Mouse (Mus musculus) cerebellum, adult 2 months (tissue): ENCODE data around the gene Mpped1. TPM values are rescaled to one million over a fixed set of nuclear protein-coding genes. Genes with fewer than 3 reads are reported as not detected.

Experiments
- DNase-seq, 2 experiments: peaks; one replicate each; pipeline ENCODE4 v3.0.0; 2021
- H3K27ac ChIP-seq: fragments of 200-500 bp; 2 replicates; pipeline ENCODE4 v1.5.1; 2012; ENCODE audit warnings: low read length, control low read depth, inconsistent platforms; ENCODE audit not compliant: insufficient read depth
- H3K27me3 ChIP-seq: fragments of 200-500 bp; 2 replicates; pipeline ENCODE4 v1.6.1; 2012; ENCODE audit warnings: inconsistent platforms, mild to moderate bottlenecking, low read length, moderate library complexity; ENCODE audit not compliant: control insufficient read depth, insufficient read depth
- H3K4me1 ChIP-seq: fragments of 200-500 bp; 2 replicates; pipeline ENCODE4 v1.6.1; 2011; ENCODE audit warnings: low read length; ENCODE audit not compliant: control insufficient read depth, insufficient read depth
- H3K4me3 ChIP-seq: fragments of 200-500 bp; replicated peaks from 2 replicates; pipeline ENCODE3; 2011; ENCODE audit warnings: mild to moderate bottlenecking, low read depth, low read length, control low read depth; ENCODE audit not compliant: insufficient read depth
- CTCF ChIP-seq: fragments of 200-500 bp; IDR thresholded peaks from 2 replicates; pipeline ENCODE4 v1.5.1; 2011; ENCODE audit warnings: low read depth, mild to moderate bottlenecking, control low read depth, low read length, moderate library complexity, borderline replicate concordance; ENCODE audit not compliant: insufficient read depth
- POLR2A ChIP-seq: fragments of 200-500 bp; IDR thresholded peaks from 2 replicates; pipeline ENCODE4 v1.6.1; 2011; ENCODE audit warnings: low read length, control low read depth, borderline replicate concordance; ENCODE audit not compliant: insufficient read depth
- WGBS: fragments of 180-500 bp; shearing (Covaris S2); methylation state at CpG from one replicate; pipeline ENCODE4 v1.1.7; 2018; 5-methylcytosine and 5-hydroxymethylcytosine counted together
- polyA plus RNA-seq: library from polyadenylated mRNA; depleted of rRNA; stranded (reverse); fragments of >200 nt; gene quantifications from 2 replicates; pipeline ENCODE4 v1.2.3, GENCODE M21; 2012; rRNA removed

The Mpped1 gene
- polyA plus RNA-seq, 1 experiment: 12.0 TPM

- H3K4me1 ChIP-seq: 0 out of 2 replicates have a peak, but pooled peaks cover 3% of the 10 kb centered on the region
- no peak for DNase-seq
- H3K27me3 ChIP-seq: no peaks in the 10 kb centered on the region
- WGBS: 60% methylated on average over 9 of the region's 9 CpGs
- no peak overlapping the region for H3K27ac ChIP-seq
- TF ChIP-seq POLR2A (no peak), CTCF (no peak)
- H3K4me3 ChIP-seq: no peak overlapping the region
These were observed 116.7 kb downstream of the Mpped1 start for GRCm38 (mm10) chr15:83896011-83896410.

GRCm38 (mm10) chr15:83897286-83897685, 118.0 kb downstream of the Mpped1 start:
- H3K4me3 ChIP-seq: no peak overlapping the region
- no peak for TF ChIP-seq POLR2A
- no peak for TF ChIP-seq CTCF
- no peak overlapping the region for H3K27ac ChIP-seq
- WGBS: 35% methylated on average over 9 of the region's 9 CpGs
- H3K27me3 ChIP-seq: no peaks in the 10 kb centered on the region
- DNase-seq: no peak
- 0 out of 2 replicates have a peak, but pooled peaks cover 3% of the 10 kb centered on the region for H3K4me1 ChIP-seq

DNA sequence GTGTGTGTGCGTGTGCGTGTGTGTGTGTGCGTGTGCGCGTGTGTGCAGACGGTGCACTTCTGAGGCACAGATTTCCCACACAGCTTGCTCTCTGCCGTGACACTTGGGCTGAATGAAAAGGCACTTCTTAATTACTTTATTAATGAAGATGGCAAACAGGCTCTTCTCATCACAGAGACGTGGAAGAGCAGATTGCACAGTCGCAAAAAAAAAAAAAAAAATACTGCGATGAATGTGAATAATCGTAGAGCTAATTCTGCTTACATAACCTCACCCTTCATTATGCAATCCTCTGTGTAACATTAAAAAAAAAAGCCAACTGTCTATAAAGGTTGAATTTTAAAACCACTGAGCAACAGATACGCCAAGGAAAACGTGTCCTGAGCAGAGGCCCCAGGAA, 127.2 kb downstream of the Mpped1 start:
- Histone ChIP-seq H3K4me1 (peaks cover 3% of the 10 kb centered on the region; the same call in 1 of the 2 replicates), H3K27me3 (no peaks in the 10 kb centered on the region), H3K4me3 (no peak overlapping the region), H3K27ac (no peak overlapping the region)
- WGBS: 69% methylated on average over 13 of the region's 13 CpGs
- no peak for DNase-seq
- no peak for TF ChIP-seq POLR2A
- TF ChIP-seq CTCF: no peak

Other genes starting within 250 kb of the Mpped1 start
- gene Tspo, start 215.9 kb upstream of the Mpped1 start, polyA plus RNA-seq: 12.2 and 13.7 TPM in 2 replicates
- 22.9 and 25.0 TPM in 2 replicates for gene Mcat, start 215.7 kb upstream of the Mpped1 start, polyA plus RNA-seq
- gene Ttll12, start 184.3 kb upstream of the Mpped1 start, polyA plus RNA-seq: 15.7 and 16.1 TPM in 2 replicates
- 2.9 and 3.1 TPM in 2 replicates for gene Scube1, start 54.4 kb upstream of the Mpped1 start, polyA plus RNA-seq